Mouse (Mus musculus): ENCODE data around the gene Platr17. TPM values are rescaled to one million over a fixed set of nuclear protein-coding genes. Genes with fewer than 3 reads are reported as not detected.

Gene Platr17
- polyA plus RNA-seq, 1 experiment from 2014 or later = 0.29 TPM

Small RNA genes lying within 50 kb of the gene (microRNA-seq; reads per million reads assigned to microRNA genes)
- not detected for gene Gm27740

Other genes starting within 250 kb of the Platr17 start
- gene Hnrnpm, start 218.3 kb upstream of the Platr17 start, polyA plus RNA-seq (2016; fragmentation: Nextera tagmentation; extraction: Ambion mirVana) = 257 and 259 TPM in 2 replicates
- gene March2, start 186.5 kb upstream of the Platr17 start, polyA plus RNA-seq (2016; fragmentation: Nextera tagmentation; extraction: Ambion mirVana) = 76.5 and 79.5 TPM in 2 replicates
- gene Rab11b, start 144.6 kb upstream of the Platr17 start, polyA plus RNA-seq (2016; fragmentation: Nextera tagmentation; extraction: Ambion mirVana) = 285 and 287 TPM in 2 replicates
- 6.9 and 7.5 TPM in 2 replicates for gene Angptl4, start 123.3 kb upstream of the Platr17 start, polyA plus RNA-seq (2016; fragmentation: Nextera tagmentation; extraction: Ambion mirVana)
- 39.0 and 43.9 TPM in 2 replicates for gene Kank3, start 94.6 kb upstream of the Platr17 start, polyA plus RNA-seq (2016; fragmentation: Nextera tagmentation; extraction: Ambion mirVana)
- gene Rps28, start 80.6 kb upstream of the Platr17 start, polyA plus RNA-seq (2016; fragmentation: Nextera tagmentation; extraction: Ambion mirVana) = 570 and 574 TPM in 2 replicates
- 431 and 466 TPM in 2 replicates for gene Ndufa7, start 80.6 kb upstream of the Platr17 start, polyA plus RNA-seq (2016; fragmentation: Nextera tagmentation; extraction: Ambion mirVana)
- gene Cd320, start 62.0 kb upstream of the Platr17 start, polyA plus RNA-seq (2016; fragmentation: Nextera tagmentation; extraction: Ambion mirVana) = 41.5 and 43.8 TPM in 2 replicates
- not detected in 2 replicates for gene Gm7029, start 31.3 kb upstream of the Platr17 start, polyA plus RNA-seq (2016; fragmentation: Nextera tagmentation; extraction: Ambion mirVana)
- gene Kifc1, start 14.5 kb upstream of the Platr17 start, polyA plus RNA-seq (2016; fragmentation: Nextera tagmentation; extraction: Ambion mirVana) = 3.5 and 5.5 TPM in 2 replicates
- gene Daxx, start 4.3 kb downstream of the Platr17 start, polyA plus RNA-seq (2016; fragmentation: Nextera tagmentation; extraction: Ambion mirVana) = 36.8 and 39.0 TPM in 2 replicates
- 29.4 and 32.5 TPM in 2 replicates for gene Tapbp, start 10.8 kb downstream of the Platr17 start, polyA plus RNA-seq (2016; fragmentation: Nextera tagmentation; extraction: Ambion mirVana)
- gene Zbtb22, start 10.8 kb downstream of the Platr17 start, polyA plus RNA-seq (2016; fragmentation: Nextera tagmentation; extraction: Ambion mirVana) = 17.0 and 17.7 TPM in 2 replicates
- 46.3 and 48.4 TPM in 2 replicates for gene Rgl2, start 24.4 kb downstream of the Platr17 start, polyA plus RNA-seq (2016; fragmentation: Nextera tagmentation; extraction: Ambion mirVana)
- gene Pfdn6, start 35.2 kb downstream of the Platr17 start, polyA plus RNA-seq (2016; fragmentation: Nextera tagmentation; extraction: Ambion mirVana) = 127 and 129 TPM in 2 replicates
- gene Wdr46, start 35.5 kb downstream of the Platr17 start, polyA plus RNA-seq (2016; fragmentation: Nextera tagmentation; extraction: Ambion mirVana) = 25.3 and 26.5 TPM in 2 replicates
- gene B3galt4, start 46.4 kb downstream of the Platr17 start, polyA plus RNA-seq (2016; fragmentation: Nextera tagmentation; extraction: Ambion mirVana) = 7.2 and 7.4 TPM in 2 replicates
- gene Vps52, start 50.7 kb downstream of the Platr17 start, polyA plus RNA-seq (2016; fragmentation: Nextera tagmentation; extraction: Ambion mirVana) = 43.0 and 43.9 TPM in 2 replicates
- 850 and 856 TPM in 2 replicates for gene Rps18, start 50.9 kb downstream of the Platr17 start, polyA plus RNA-seq (2016; fragmentation: Nextera tagmentation; extraction: Ambion mirVana)
- gene H2-K1, start 95.2 kb downstream of the Platr17 start, polyA plus RNA-seq (2016; fragmentation: Nextera tagmentation; extraction: Ambion mirVana) = 16.1 and 18.3 TPM in 2 replicates
- gene Ring1, start 119.5 kb downstream of the Platr17 start, polyA plus RNA-seq (2016; fragmentation: Nextera tagmentation; extraction: Ambion mirVana) = 14.9 and 16.5 TPM in 2 replicates
- 46.7 and 48.0 TPM in 2 replicates for gene H2-Ke6, start 122.9 kb downstream of the Platr17 start, polyA plus RNA-seq (2016; fragmentation: Nextera tagmentation; extraction: Ambion mirVana)
- gene Slc39a7, start 126.5 kb downstream of the Platr17 start, polyA plus RNA-seq (2016; fragmentation: Nextera tagmentation; extraction: Ambion mirVana) = 128 and 130 TPM in 2 replicates
- 34.7 and 36.9 TPM in 2 replicates for gene Rxrb, start 126.7 kb downstream of the Platr17 start, polyA plus RNA-seq (2016; fragmentation: Nextera tagmentation; extraction: Ambion mirVana)
- 0.48 and 0.83 TPM in 2 replicates for gene Col11a2, start 134.3 kb downstream of the Platr17 start, polyA plus RNA-seq (2016; fragmentation: Nextera tagmentation; extraction: Ambion mirVana)
- gene H2-Oa, start 187.2 kb downstream of the Platr17 start, polyA plus RNA-seq (2016; fragmentation: Nextera tagmentation; extraction: Ambion mirVana) = 0.26 and 0.37 TPM in 2 replicates
- 3.9 and 7.8 TPM in 2 replicates for gene H2-DMa, start 214.4 kb downstream of the Platr17 start, polyA plus RNA-seq (2016; fragmentation: Nextera tagmentation; extraction: Ambion mirVana)
- gene Brd2, start 217.5 kb downstream of the Platr17 start, polyA plus RNA-seq (2016; fragmentation: Nextera tagmentation; extraction: Ambion mirVana) = 89.4 and 90.6 TPM in 2 replicates
- 0.21 TPM in 1 of 2 replicates, not detected in the other for gene H2-DMb2, start 238.2 kb downstream of the Platr17 start, polyA plus RNA-seq (2016; fragmentation: Nextera tagmentation; extraction: Ambion mirVana)
- gene H2-DMb1, start 247.9 kb downstream of the Platr17 start, polyA plus RNA-seq (2016; fragmentation: Nextera tagmentation; extraction: Ambion mirVana) = 0.33 and 0.41 TPM in 2 replicates

Data from heart, embryonic 12.5 days (tissue).